Mouse (Mus musculus): ENCODE measurements at regions not wholly inside any gene's neighbourhood (a gene's known extent, or its start where the extent isn't known, plus 50 kb on each side); places are given as distances from the start of the nearest gene placed in this dataset.

- no peaks in the 10 kb centered on the region for H3K9me3 ChIP-seq (replicated peaks; ENCODE audit: control insufficient read depth, low read length, poor library complexity, severe bottlenecking)
- H3K4me2 ChIP-seq (ENCODE audit: low read length): no peak overlapping the region
- H3K27ac ChIP-seq (ENCODE audit: low read length): no peak overlapping the region
- no peak overlapping the region for H3K4me3 ChIP-seq (ENCODE audit: low read depth, low read length)
- H3K9ac ChIP-seq (ENCODE audit: low read depth, low read length): no peak overlapping the region
- no peaks in the 10 kb centered on the region for H3K4me1 ChIP-seq (ENCODE audit: control insufficient read depth, insufficient read depth, low read length)
- ATAC-seq: no peak
- H3K27me3 ChIP-seq (ENCODE audit: control insufficient read depth, insufficient read depth, low read depth, low read length): no peaks in the 10 kb centered on the region
- 95% methylated on average over 2 of the region's 2 CpGs for WGBS
- H3K36me3 ChIP-seq (ENCODE audit: control insufficient read depth, insufficient read depth, low read length): no peaks in the 10 kb centered on the region
These were observed 987.0 kb downstream of the Cdh9 start for GRCm38 (mm10) chr15:17715584-17715983.

- H3K27ac ChIP-seq (ENCODE audit: low read length): no peak overlapping the region
- no peak overlapping the region for H3K4me3 ChIP-seq (ENCODE audit: low read depth, low read length)
- 48% methylated on average over 1 of the region's 1 CpGs for WGBS
- H3K27me3 ChIP-seq (ENCODE audit: control insufficient read depth, insufficient read depth, low read depth, low read length): no peaks in the 10 kb centered on the region
- H3K9me3 ChIP-seq (replicated peaks; ENCODE audit: control insufficient read depth, low read length, poor library complexity, severe bottlenecking): no peaks in the 10 kb centered on the region
- no peaks in the 10 kb centered on the region for H3K36me3 ChIP-seq (ENCODE audit: control insufficient read depth, insufficient read depth, low read length)
- H3K4me2 ChIP-seq (ENCODE audit: low read length): no peak overlapping the region
- no peak overlapping the region for H3K9ac ChIP-seq (ENCODE audit: low read depth, low read length)
- no peak for ATAC-seq
- H3K4me1 ChIP-seq (ENCODE audit: control insufficient read depth, insufficient read depth, low read length): no peaks in the 10 kb centered on the region
These were observed 1002.1 kb downstream of the Cdh9 start for GRCm38 (mm10) chr15:17730651-17731050.

DNA sequence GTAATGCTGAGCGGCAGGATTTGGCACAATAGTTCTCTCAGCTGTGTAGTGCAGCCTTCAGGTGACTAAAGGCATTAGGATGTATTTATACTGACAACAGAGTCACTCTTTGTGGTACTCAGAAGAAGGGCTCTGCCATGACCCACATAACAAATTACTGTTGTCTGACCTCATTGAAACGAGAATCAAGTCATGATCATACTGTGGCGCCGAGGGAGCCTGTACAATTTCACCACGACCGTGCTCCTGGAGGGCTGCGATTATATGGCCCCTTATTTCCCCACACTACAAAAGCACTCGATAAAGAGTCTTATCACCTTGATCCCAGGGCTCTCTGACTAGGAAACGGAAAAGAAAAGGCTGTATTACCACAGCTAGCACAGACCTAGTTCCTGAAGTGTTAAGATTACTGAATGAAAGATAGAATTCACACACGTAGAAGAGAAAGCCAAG lies 1041.7 kb downstream of the Cdh9 start:
- H3K4me3 ChIP-seq (ENCODE audit: low read depth, low read length): no peak overlapping the region
- H3K36me3 ChIP-seq (ENCODE audit: control insufficient read depth, insufficient read depth, low read length): no peaks in the 10 kb centered on the region
- 53% methylated on average over 10 of the region's 10 CpGs for WGBS
- no peaks in the 10 kb centered on the region for H3K4me1 ChIP-seq (ENCODE audit: control insufficient read depth, insufficient read depth, low read length)
- no peak overlapping the region for H3K9ac ChIP-seq (ENCODE audit: low read depth, low read length)
- ATAC-seq: peak; percentile 72; the same call in 1 of the 2 replicates
- H3K9me3 ChIP-seq (replicated peaks; ENCODE audit: control insufficient read depth, low read length, poor library complexity, severe bottlenecking): no peaks in the 10 kb centered on the region
- H3K27me3 ChIP-seq (ENCODE audit: control insufficient read depth, insufficient read depth, low read depth, low read length): no peaks in the 10 kb centered on the region
- no peak overlapping the region for H3K27ac ChIP-seq (ENCODE audit: low read length)
- H3K4me2 ChIP-seq (ENCODE audit: low read length): no peak overlapping the region

- Histone ChIP-seq H3K36me3 (ENCODE audit: control insufficient read depth, insufficient read depth, low read length) (no peaks in the 10 kb centered on the region), H3K9me3 (replicated peaks; ENCODE audit: control insufficient read depth, low read length, poor library complexity, severe bottlenecking) (no peaks in the 10 kb centered on the region), H3K4me1 (ENCODE audit: control insufficient read depth, insufficient read depth, low read length) (no peaks in the 10 kb centered on the region), H3K27ac (ENCODE audit: low read length) (no peak overlapping the region), H3K27me3 (ENCODE audit: control insufficient read depth, insufficient read depth, low read depth, low read length) (no peaks in the 10 kb centered on the region), H3K4me2 (ENCODE audit: low read length) (no peak overlapping the region), H3K9ac (ENCODE audit: low read depth, low read length) (no peak overlapping the region), H3K4me3 (ENCODE audit: low read depth, low read length) (no peak overlapping the region)
- WGBS: 83% methylated on average over 2 of the region's 2 CpGs
- ATAC-seq: no peak
These were observed 1039.0 kb upstream of the Cdh10 start for GRCm38 (mm10) chr15:17779788-17780187.

DNA sequence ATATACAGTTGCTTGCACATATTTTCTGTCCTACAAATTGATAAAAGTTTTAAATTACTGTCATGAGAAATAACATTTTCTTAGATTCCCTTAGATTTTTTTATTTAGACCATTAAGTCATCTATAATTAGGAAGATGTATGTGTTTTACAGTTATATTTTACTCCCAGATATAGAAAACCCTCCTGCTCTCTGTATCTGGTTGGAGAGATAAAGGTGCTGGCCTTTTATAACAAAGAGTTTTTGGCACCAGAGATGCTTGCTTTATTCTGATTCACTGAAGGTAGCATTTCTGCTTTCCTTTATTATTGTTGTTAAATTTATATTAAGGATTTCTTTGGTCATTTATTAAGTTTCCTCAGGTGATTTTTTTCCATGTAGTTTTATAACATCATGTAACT lies 1035.4 kb upstream of the Cdh10 start:
- Histone ChIP-seq H3K4me1 (ENCODE audit: control insufficient read depth, insufficient read depth, low read length) (no peaks in the 10 kb centered on the region), H3K27me3 (ENCODE audit: control insufficient read depth, insufficient read depth, low read depth, low read length) (no peaks in the 10 kb centered on the region), H3K4me3 (ENCODE audit: low read depth, low read length) (no peak overlapping the region), H3K36me3 (ENCODE audit: control insufficient read depth, insufficient read depth, low read length) (no peaks in the 10 kb centered on the region), H3K4me2 (ENCODE audit: low read length) (no peak overlapping the region), H3K27ac (ENCODE audit: low read length) (no peak overlapping the region), H3K9me3 (replicated peaks; ENCODE audit: control insufficient read depth, low read length, poor library complexity, severe bottlenecking) (no peaks in the 10 kb centered on the region), H3K9ac (ENCODE audit: low read depth, low read length) (no peak overlapping the region)
- no peak for ATAC-seq

- H3K27me3 ChIP-seq (ENCODE audit: control insufficient read depth, insufficient read depth, low read depth, low read length): no peaks in the 10 kb centered on the region
- H3K36me3 ChIP-seq (ENCODE audit: control insufficient read depth, insufficient read depth, low read length): no peaks in the 10 kb centered on the region
- H3K9ac ChIP-seq (ENCODE audit: low read depth, low read length): no peak overlapping the region
- H3K4me1 ChIP-seq (ENCODE audit: control insufficient read depth, insufficient read depth, low read length): peaks cover 3% of the 10 kb centered on the region; the same call in 1 of the 2 replicates
- H3K9me3 ChIP-seq (replicated peaks; ENCODE audit: control insufficient read depth, low read length, poor library complexity, severe bottlenecking): no peaks in the 10 kb centered on the region
- 81% methylated on average over 3 of the region's 3 CpGs for WGBS
- H3K4me2 ChIP-seq (ENCODE audit: low read length): no peak overlapping the region
- ATAC-seq: no peak
- H3K4me3 ChIP-seq (ENCODE audit: low read depth, low read length): no peak overlapping the region
- no peak overlapping the region for H3K27ac ChIP-seq (ENCODE audit: low read length)
These were observed 1021.2 kb upstream of the Cdh10 start for GRCm38 (mm10) chr15:17797516-17797915.

DNA sequence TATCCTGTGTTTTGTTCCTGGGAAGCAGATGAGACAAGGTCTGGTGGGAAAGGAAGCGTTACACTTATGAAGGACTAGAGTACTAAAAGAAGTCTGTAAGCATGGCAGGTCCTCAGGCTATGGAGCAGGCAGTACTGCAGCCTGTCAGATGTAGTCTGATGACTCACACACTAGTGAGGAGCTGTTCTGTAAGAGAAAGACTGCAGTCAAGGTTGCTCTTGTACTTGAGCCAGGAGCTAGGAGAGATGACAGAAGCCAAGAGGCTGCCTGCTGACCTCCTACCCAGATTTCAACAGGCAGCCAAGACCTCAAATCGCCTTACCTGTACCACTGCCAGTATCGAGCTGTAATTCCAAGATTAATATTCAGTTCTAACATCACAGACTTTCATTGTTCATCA lies 1017.3 kb upstream of the Cdh10 start:
- Histone ChIP-seq H3K27me3 (ENCODE audit: control insufficient read depth, insufficient read depth, low read depth, low read length) (no peaks in the 10 kb centered on the region), H3K27ac (ENCODE audit: low read length) (no peak overlapping the region), H3K4me1 (ENCODE audit: control insufficient read depth, insufficient read depth, low read length) (peaks cover 3% of the 10 kb centered on the region; the same call in 1 of the 2 replicates), H3K9ac (ENCODE audit: low read depth, low read length) (no peak overlapping the region), H3K9me3 (replicated peaks; ENCODE audit: control insufficient read depth, low read length, poor library complexity, severe bottlenecking) (no peaks in the 10 kb centered on the region), H3K36me3 (ENCODE audit: control insufficient read depth, insufficient read depth, low read length) (no peaks in the 10 kb centered on the region), H3K4me3 (ENCODE audit: low read depth, low read length) (no peak overlapping the region), H3K4me2 (ENCODE audit: low read length) (no peak overlapping the region)
- 60% methylated on average over 3 of the region's 3 CpGs for WGBS
- peak; percentile 66; the same call in 1 of the 2 replicates for ATAC-seq

DNA sequence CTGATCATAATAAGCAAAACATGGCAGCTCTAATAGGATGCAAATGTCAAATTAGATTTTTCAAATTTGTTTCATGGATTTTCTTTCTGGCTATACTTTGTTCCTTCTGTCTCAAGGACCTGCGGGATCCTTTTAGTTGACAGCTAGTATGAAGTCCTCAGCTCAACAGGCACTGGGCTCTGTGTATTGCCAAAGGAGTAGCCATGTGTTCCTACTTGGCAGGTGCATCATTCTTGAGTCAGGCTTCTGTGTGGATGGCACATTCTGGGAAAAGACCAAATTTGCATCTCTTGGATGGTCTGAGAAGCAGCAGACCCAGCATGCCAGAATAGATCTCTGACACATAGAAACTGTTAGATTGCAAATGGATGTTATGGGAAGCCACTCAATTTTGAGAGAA lies 1015.6 kb upstream of the Cdh10 start:
- ATAC-seq: peak; percentile 28; the same call in 1 of the 2 replicates

GRCm38 (mm10) chr15:17830376-17830775 lies 988.4 kb upstream of the Cdh10 start:
- H3K4me2 ChIP-seq (ENCODE audit: low read length): no peak overlapping the region
- H3K27me3 ChIP-seq (ENCODE audit: control insufficient read depth, insufficient read depth, low read depth, low read length): no peaks in the 10 kb centered on the region
- no peak overlapping the region for H3K27ac ChIP-seq (ENCODE audit: low read length)
- ATAC-seq: no peak
- 0 out of 2 replicates have a peak, but pooled peaks cover 3% of the 10 kb centered on the region for H3K9me3 ChIP-seq (replicated peaks; ENCODE audit: control insufficient read depth, low read length, poor library complexity, severe bottlenecking)
- 75% methylated on average over 5 of the region's 5 CpGs for WGBS
- no peak overlapping the region for H3K9ac ChIP-seq (ENCODE audit: low read depth, low read length)
- H3K4me1 ChIP-seq (ENCODE audit: control insufficient read depth, insufficient read depth, low read length): no peaks in the 10 kb centered on the region
- H3K4me3 ChIP-seq (ENCODE audit: low read depth, low read length): no peak overlapping the region
- H3K36me3 ChIP-seq (ENCODE audit: control insufficient read depth, insufficient read depth, low read length): no peaks in the 10 kb centered on the region

More for the DNA sequence above, 1015.6 kb upstream of the Cdh10 start:
- no peak overlapping the region for H3K4me3 ChIP-seq (ENCODE audit: low read depth, low read length)
- H3K27me3 ChIP-seq (ENCODE audit: control insufficient read depth, insufficient read depth, low read depth, low read length): no peaks in the 10 kb centered on the region
- no peak overlapping the region for H3K4me2 ChIP-seq (ENCODE audit: low read length)
- WGBS: 95% methylated on average over 1 of the region's 1 CpGs
- H3K9ac ChIP-seq (ENCODE audit: low read depth, low read length): no peak overlapping the region
- H3K9me3 ChIP-seq (replicated peaks; ENCODE audit: control insufficient read depth, low read length, poor library complexity, severe bottlenecking): no peaks in the 10 kb centered on the region
- no peak overlapping the region for H3K27ac ChIP-seq (ENCODE audit: low read length)
- H3K36me3 ChIP-seq (ENCODE audit: control insufficient read depth, insufficient read depth, low read length): no peaks in the 10 kb centered on the region
- peaks cover 3% of the 10 kb centered on the region; the same call in 1 of the 2 replicates for H3K4me1 ChIP-seq (ENCODE audit: control insufficient read depth, insufficient read depth, low read length)
